Mouse (Mus musculus): Measurements from ENCODE around the gene Creb3l2. TPM values are rescaled to one million over a fixed set of nuclear protein-coding genes. Genes with fewer than 3 reads are reported as not detected.

The Creb3l2 gene
- total RNA-seq, 2 experiments from 2014 or later: 7.3 to 18.3 TPM

DNA sequence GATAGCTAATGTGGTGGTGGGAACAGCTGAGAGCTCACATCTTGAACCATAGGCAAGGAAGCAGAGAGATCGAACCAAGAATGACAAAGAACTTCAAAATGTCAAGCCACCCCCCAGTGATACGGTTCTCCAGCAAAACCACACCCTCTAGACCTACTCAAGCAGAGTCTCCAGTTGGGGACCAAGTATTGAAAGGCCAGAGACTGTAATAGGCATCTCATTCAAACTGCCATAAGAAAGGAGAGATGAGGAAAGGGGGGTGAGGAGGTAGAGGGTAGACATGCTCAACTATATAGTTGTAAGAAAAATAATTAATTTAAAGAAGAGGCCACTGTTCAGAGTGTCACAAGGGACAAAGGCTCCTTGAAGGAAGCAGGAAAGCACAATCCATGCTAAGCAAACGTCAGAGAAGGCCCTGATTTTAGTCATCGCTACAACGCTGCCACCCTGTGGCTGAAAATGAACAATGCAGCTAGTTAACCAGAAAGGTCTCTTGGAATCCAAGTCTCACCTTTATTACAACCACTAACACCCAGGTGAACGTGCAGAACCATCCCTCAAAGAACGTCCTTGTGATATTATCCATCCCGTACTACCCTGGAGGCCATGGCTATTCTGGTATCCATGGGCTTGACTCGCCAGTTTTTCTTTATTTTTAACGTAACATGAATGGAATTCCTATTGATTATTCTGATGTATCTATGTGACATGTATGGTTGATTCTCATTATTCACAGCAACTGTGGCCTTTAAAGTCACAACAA is 5.9 kb upstream of the Creb3l2 start:
- ATAC-seq (replicated peaks; ENCODE audit: low FRiP score, low TSS enrichment, poor library complexity, severe bottlenecking): peak; percentile 71

DNA sequence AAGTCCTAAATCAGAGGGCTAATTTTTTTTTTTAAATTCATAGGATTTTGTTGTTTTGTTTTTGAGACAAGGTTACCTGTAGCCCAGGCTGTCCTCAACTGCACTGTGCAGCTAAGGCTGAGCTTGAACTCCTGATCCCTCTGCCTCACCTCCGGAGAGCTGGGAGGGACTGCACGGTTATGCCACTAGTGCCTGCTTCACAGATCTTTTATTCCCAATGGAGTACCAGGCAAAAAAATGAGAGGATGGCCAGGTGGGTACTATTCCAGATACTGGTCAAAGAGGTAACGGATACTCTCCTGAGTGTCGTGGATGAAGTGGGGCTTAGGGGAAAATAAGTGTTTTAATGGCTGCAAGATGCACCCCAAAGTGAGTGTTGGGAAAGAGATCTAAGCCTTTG is 835 bp upstream of the Creb3l2 start:
- no peak for ATAC-seq (replicated peaks; ENCODE audit: low FRiP score, low TSS enrichment, poor library complexity, severe bottlenecking)

DNA sequence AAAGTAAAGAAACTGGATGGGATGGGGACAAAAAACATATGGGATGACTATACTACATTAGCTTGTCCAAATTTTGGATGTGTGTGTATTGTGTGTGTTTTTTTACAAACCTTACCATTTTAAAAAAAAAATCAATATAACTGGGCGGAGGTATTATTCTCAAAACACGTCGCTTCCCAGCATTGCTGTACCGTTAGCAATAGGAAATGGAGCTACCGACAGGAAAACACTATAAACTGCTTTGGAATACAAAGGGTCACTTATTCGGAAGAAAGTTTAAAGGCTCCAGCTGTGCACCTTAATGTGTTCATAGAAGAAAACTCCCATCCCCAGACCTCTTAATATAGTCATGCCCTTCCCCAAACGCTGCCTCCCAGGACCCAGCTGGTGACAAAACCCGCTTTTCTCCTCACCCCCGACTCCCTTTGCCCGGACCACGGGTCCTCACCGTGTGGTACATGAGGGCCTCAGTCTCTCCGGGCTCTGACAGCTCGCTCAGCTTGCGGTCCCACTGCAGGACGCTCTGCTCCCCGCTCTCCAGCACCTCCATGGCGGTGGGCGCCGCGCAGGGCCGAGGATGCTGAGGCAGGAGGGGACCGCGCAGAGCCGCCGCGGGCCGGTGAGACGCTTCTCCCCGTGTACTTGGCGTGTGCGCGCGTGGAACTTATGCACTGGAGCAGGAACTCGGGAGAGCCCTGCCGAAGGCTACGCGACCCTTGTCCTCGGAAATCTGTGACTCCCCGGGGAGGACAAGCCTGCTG is 515 bp downstream of the Creb3l2 start:
- peak; percentile 41 for ATAC-seq (replicated peaks; ENCODE audit: low FRiP score, low TSS enrichment, poor library complexity, severe bottlenecking)

DNA sequence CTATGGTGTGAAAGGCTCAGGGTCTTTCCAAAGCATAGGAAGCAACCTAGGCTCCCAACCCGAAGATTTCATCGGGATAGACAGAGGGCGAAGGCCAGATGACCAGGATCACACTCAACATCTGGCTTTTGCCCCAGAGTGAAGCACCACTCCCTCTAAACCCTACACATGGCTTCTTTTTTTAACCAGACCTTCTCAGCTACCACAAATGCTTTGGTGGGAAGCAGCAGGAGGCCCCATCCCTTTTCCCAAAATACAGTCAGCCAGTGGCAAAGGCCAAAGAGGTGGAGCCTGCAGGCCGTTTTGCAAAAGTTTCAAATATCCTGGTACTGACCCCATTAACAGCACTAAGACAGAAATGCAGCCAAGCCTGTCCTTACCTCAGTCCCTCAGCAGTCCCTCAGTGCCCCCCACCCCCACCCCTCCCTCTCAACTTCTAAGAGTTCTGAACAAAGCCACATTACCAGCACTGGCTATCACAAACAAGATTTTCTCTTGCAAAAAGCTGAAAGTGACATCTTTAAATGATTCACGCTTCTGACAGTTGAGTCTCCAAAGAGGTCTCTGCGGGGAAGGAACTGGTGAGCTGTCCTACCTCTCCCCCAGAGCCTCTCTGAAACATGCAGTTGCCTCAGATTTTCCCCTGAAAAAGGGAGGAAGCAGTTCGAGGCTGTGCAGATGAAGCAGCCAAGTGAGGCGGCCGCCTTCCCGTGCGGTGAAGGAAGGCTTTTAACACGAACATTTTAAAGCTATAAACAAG is 1.3 kb downstream of the Creb3l2 start:
- no peak for ATAC-seq (replicated peaks; ENCODE audit: low FRiP score, low TSS enrichment, poor library complexity, severe bottlenecking)

DNA sequence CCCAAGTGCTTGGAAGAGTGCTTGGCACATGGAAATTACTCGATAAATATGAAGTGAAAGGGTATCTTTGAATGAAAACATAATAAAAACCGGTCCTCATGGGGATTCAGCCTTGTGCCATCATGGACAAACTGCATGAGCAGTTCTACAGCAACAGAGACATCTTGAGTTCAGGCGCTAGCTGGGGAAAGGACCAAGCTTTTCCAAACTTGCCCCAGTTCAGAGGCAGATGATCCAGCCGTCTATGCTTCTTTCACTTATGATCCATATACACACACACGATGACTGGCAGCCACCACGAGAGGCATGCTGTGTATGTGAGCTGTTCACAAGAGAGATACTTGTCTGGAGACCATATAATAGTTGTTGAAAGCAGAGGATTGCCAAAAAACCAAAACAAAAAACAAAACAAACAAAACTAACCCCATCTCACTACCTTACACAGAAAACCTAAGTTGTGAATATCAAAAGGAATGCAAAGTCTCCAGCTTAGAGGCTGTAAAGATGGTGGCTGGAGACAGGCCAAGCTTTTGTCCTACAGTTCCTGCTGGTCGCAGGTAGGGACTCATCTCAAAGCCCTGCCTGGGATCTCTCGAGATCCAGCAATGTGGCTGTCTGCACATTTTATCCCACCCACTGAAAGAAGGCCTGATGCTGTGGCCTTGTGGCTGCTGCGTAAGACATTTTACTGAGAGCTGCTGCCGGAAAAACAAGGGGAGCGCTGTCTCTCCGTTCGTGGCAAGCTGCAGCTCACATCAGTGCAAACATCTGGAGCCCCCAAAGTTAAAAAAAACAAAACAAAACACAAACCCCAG is 2.1 kb downstream of the Creb3l2 start:
- 0 out of 2 replicates have a peak, but pooled peaks have one; percentile 12 for ATAC-seq (replicated peaks; ENCODE audit: low FRiP score, low TSS enrichment, poor library complexity, severe bottlenecking)

DNA sequence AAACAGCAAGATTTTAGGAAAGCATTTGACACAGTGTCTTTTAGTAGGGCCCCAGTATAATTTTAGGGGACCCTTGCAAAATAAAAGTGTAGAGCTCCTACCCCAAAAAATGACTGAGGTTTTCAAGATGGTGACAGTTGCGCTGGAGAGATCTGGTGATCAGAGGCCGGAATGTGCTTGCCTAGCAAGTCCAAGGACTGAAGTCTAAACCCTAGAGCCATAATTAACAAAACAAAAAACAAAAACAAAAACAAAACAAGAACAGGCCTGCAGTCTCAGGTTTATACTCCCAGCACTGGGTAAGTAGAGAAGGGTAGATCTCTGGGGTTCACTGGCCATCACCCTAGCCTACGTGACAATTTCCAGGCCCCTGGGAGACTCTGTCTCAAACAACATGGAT is 3.4 kb downstream of the Creb3l2 start:
- no peak for ATAC-seq (replicated peaks; ENCODE audit: low FRiP score, low TSS enrichment, poor library complexity, severe bottlenecking)

DNA sequence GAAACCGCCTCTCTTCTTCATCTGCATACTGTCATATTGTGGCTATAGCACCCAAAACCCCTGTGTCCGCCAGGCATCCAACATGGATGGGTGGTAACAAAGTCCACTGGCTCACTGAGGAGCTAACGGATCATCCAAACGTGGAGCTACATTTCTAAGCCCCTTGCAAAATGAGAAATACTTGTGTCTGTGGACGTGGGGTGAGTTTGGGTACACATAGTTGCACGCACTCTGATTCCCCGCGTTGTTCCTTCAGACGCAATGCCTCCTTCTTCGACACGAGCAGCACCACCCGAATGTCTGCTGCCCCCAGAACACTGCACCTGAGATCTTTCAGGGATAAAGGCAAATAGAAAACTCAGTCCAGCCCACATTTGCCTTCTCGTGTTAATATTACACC is 4.9 kb downstream of the Creb3l2 start:
- ATAC-seq (replicated peaks; ENCODE audit: low FRiP score, low TSS enrichment, poor library complexity, severe bottlenecking): no peak

DNA sequence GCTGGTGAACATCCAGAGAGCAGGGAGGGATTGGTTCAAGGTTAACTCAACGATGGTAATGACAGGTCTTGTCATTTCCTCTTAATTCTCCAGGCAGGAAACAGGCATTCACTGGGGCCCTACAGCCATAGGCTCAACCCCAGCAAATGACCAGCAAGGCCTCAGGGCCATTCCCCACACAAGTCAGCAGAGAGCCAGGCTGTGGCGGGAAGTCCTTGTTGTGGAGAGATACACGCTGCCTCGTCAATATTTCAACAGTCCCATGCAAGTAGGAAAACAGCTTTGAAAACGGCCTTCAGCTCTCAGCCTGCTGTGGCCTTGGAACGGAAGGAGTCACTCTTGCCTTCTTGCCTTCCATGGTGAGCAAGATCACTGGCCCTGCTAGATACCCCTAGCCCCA is 6.6 kb downstream of the Creb3l2 start:
- no peak for ATAC-seq (replicated peaks; ENCODE audit: low FRiP score, low TSS enrichment, poor library complexity, severe bottlenecking)

DNA sequence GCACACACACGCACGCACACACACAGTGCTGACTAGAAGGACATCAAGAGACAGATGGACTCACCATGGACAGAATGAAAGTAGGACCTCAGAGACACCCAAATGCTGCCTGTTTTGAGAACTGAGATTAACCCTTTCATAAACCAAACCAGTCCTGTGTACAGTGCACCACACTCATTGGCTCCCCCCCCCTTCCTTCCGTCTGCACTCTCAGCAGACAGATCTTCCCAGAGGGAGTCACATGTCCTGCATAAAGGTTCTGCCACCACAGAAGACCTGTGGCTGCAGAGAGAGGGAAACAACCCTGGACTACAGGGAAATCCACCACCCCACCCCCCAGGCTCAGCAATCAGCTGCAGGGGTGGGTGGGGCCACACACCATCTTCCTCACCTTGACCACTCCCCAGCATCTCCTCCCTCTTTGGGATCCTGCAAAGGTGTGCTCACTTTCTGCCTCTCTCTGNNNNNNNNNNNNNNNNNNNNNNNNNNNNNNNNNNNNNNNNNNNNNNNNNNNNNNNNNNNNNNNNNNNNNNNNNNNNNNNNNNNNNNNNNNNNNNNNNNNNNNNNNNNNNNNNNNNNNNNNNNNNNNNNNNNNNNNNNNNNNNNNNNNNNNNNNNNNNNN is 12.0 kb downstream of the Creb3l2 start:
- ATAC-seq (replicated peaks; ENCODE audit: low FRiP score, low TSS enrichment, poor library complexity, severe bottlenecking): no peak

DNA sequence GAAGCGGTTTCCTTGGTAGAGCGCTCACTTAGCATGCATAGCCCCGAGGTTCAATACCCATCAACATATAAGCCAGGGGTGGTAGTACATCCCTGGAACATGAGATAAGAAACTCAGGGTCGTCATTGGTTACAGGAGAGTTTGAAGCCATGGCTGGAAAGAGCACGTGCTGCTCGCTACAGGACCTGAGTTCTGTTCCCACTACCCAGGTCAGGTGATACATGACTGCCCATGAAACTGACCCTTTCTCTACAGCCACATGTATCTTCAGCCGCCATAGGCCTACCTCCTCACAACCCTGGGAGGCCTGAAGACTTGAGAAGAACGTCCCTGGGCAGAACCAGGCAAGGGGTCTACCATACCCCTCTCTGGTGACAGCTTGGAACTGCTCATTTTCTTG is 13.0 kb downstream of the Creb3l2 start:
- ATAC-seq (replicated peaks; ENCODE audit: low FRiP score, low TSS enrichment, poor library complexity, severe bottlenecking): no peak

DNA sequence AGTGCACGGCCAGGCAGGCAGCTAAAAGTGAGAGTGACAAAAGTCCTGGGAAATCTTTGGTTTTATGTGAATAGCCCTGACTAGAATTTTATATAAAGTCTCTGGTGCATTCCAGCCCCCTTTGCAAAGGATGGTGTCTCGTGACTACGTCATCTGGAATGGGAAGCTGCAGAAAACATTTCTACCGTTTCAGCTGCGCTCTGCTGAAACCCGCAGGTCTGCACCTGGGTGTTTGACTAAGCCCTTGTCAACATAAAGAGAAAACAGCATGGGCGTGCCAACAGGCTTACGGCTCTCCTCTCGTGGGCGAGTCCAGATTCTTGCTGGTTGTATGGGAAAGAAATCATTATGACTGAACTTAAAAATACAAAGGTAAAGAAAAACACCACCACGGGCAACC is 13.9 kb downstream of the Creb3l2 start:
- no peak for ATAC-seq (replicated peaks; ENCODE audit: low FRiP score, low TSS enrichment, poor library complexity, severe bottlenecking)

DNA sequence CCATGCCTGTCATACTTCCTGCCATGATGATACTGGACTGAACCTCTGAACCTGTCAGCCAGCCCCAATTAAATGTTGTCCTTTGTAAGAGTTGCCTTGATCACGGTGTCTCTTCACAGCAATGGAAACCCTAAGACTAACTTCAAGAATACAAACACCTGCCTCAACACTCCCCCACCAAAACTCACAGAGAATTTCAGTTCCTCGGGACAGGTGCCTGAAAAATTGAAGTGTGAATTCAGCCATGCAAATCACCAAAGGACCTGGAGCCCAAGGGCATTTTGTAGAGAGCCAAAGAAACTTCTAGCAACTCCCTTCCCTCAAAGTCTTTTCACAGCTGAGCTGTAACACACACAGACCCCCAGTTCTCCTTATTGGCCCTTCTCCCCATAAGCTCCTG is 15.3 kb downstream of the Creb3l2 start:
- no peak for ATAC-seq (replicated peaks; ENCODE audit: low FRiP score, low TSS enrichment, poor library complexity, severe bottlenecking)

DNA sequence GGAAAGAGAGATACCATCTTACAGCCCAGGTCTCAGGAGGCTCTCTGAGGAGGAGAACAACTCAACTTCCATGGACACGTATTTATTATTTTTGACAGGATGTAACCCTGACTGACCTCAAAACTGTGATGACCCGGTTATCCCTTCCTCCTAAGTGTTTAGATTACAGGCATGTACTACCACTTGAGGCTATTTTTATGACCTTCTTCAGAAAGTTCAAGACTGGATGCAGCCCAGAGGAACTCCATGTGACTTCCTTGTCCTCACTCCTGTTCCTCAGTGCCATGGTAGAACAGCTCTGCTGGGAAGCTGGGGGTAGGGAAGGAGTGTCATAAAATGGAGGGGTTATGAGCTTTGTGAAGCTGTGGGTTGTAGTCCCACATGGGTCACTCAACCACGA is 16.1 kb downstream of the Creb3l2 start:
- ATAC-seq (replicated peaks; ENCODE audit: low FRiP score, low TSS enrichment, poor library complexity, severe bottlenecking): no peak

DNA sequence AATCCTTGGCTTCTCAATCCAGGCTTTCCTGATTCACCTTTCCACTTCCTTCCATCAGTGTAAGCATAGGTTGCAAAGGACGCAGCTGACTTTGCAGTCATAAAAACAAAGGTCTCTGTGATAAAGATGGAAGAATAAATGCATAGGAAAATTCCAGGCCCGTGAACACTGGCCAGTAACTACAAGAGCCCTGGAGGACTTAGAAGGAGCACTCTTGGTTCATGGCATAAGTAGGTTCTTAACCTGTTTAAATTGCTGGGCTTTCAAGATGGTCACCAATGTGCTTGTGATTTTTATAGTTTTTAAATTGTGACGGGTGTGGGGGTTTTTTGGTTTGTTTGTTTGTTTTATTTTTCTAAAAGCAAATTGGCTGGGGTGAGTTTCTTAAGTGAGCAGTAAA is 16.9 kb downstream of the Creb3l2 start:
- ATAC-seq (replicated peaks; ENCODE audit: low FRiP score, low TSS enrichment, poor library complexity, severe bottlenecking): no peak

DNA sequence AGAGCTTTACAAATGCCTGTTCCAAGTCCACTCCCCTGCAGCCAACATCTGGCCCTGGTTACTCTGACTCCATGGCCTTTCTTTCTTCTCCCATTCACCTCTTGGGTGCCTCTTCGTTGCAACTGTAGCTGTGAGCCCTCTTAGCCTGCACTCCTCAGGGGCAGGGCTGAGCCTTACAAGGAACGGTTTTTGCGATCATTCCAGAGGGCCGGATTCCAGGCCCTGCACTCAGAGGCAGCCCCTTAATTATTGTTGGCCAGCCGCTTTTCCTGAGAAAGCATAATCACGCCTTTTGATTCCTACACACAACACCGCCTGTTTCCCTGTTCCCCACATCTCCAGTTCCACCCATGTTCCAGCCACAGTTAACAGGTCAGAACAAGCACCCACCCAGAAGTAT is 17.6 kb downstream of the Creb3l2 start:
- no peak for ATAC-seq (replicated peaks; ENCODE audit: low FRiP score, low TSS enrichment, poor library complexity, severe bottlenecking)

DNA sequence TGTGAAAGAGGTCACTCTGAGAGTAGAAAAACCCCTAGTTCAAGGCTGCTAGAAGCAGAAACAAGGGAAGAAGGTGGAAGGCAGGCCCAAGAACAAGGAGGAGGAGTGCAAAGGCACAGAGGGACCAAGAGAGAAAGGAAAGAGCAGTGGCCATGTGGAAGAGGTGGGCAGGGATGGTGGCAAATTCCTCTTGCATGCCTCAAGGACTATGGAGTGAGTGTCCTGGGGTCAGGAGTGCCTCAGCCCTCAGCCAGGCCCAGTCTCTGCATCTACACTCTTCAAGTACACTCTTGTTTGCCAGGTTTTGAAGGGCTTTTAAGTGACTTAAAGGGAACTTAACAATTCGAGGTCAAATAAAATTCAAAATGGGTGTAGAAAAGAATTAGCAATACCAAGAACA is 18.6 kb downstream of the Creb3l2 start:
- no peak for ATAC-seq (replicated peaks; ENCODE audit: low FRiP score, low TSS enrichment, poor library complexity, severe bottlenecking)

DNA sequence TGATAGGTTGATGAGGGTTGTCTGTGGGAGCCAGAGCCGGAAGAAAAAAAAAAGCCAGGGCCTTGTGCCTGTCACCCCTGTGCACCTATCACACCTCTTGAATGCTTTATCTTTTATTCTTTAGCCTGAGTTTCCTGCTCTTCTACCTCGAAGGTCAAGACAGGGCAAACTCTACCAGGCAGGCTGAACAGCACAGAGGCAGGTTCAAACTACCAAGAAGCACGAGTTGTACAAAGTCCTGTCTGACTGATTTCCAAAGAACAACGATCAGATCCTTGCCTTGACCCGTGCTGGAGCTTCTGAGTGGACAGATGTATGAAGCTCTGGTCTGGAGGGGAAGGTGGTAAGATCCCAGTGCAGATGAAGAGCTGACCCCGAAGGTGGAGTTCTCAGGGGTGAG is 20.8 kb downstream of the Creb3l2 start:
- no peak for ATAC-seq (replicated peaks; ENCODE audit: low FRiP score, low TSS enrichment, poor library complexity, severe bottlenecking)

DNA sequence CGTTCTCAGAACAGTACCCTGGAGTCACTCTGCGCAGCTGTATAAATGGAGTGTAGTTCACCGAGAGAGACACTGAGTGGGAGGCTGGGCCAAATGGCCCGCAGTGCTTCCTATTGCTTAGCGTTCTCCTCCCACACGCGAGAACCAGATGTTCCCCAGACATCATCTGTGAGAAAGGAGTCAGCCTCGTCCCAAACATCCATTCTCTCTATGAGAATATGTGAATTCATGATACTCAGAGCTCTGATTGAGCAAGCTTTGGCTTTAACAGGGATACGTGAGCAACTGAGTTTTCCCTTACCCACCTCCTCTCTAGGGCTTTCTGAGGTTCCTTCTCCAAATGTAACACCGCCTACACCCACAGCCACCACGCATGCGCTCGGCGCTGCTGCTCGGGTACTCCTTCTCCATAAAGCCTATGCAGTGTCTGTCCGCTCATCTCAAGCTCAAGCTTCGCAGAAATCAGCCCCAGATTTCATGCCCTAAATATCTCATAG is 22.5 kb downstream of the Creb3l2 start:
- no peak for ATAC-seq (replicated peaks; ENCODE audit: low FRiP score, low TSS enrichment, poor library complexity, severe bottlenecking)

DNA sequence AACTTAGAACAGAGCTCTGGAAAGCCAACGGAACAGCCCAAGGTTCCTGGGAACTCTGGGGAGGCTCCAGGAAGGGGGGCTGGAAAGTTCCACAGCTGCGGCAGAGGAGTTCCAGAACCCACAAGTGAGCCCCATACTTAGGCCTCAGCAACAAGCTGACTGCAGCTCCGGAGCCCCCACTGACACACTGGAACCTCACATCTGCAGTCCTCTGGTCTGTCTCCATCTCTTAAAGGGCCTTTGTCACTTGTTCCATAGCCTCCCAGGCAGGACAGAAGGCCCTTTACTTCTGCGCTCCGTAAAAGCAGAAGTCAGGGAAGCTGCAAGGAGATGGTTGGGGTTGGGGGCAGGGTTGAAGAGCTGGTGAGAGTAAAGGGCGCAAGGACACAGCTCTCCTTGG is 23.0 kb downstream of the Creb3l2 start:
- ATAC-seq (replicated peaks; ENCODE audit: low FRiP score, low TSS enrichment, poor library complexity, severe bottlenecking): 0 out of 2 replicates have a peak, but pooled peaks have one; percentile 19

Data from megakaryocyte-erythroid progenitor cell, adult 5-6 weeks (primary cell).